Mouse (Mus musculus): ENCODE results near the gene Slc43a2.
"Not testable (repeated sequence)": the region's sequence is repeated elsewhere in the genome, so short reads cannot be mapped to it uniquely, and the experiment has no call there.

Gene Slc43a2

DNA sequence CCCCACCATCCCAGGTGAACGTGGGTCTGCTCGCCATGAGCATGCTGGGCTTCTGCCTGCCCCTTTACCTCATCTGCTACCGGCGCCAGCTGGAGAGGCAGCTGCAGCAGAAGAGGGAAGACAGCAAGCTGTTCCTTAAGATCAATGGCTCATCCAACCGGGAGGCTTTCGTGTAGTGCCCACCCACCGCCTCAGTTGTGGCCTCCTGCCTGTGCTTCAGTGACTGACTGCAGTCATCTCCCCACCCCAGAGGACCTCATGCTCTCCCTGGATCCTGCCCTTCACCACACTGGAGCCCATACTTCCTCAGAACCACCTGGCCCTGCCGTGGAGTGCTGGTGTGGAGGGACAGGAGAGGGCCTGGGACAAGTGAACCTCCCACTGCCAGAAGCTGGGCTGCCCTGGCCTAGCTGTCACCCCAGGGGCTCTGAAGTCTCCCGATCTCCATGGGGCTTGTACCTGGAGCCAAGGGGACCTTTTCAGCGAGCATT, 40.9 kb downstream of the Slc43a2 start:
- DNase-seq (ENCODE audit: low spot score): no peak

DNA sequence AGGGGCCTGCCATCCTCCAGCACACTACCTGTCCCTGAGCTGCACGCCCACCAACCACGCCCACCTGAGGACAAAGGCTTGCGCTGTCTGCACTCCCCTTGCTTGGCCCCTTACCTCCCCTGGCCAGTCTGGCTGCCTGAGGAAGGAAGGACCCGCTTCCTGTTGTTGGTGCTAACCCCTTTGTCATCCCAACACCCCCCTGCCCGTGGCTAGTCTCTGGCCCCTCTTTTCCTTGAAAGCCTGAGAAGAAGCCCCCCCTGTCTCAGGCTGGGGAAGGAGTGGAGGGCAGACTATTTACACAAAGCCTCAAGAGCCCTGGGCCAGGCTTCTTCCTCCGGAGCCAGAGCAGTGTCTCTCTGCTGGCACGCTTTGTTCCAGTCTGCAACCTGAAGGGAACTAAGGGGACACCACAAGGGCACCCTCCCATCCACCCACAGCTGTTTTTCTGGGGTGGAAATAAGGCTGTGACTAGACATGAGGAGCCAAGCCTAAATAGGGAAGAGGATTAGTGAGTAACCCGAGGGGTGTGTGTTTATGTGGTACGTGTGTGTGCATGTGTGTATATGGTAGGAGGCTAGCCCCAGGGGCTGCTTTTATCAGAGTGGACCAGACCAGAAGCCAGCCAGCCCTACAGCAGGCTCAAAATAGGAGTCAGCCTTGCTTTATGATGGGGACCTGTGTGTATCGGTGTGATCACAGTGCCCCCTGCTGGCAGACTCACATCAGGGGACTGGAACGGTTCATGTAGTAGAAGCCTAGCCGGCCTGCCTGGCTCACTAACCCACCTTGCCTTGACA, 41.6 kb downstream of the Slc43a2 start:
- peak; percentile 90 for DNase-seq (ENCODE audit: low spot score)

DNA sequence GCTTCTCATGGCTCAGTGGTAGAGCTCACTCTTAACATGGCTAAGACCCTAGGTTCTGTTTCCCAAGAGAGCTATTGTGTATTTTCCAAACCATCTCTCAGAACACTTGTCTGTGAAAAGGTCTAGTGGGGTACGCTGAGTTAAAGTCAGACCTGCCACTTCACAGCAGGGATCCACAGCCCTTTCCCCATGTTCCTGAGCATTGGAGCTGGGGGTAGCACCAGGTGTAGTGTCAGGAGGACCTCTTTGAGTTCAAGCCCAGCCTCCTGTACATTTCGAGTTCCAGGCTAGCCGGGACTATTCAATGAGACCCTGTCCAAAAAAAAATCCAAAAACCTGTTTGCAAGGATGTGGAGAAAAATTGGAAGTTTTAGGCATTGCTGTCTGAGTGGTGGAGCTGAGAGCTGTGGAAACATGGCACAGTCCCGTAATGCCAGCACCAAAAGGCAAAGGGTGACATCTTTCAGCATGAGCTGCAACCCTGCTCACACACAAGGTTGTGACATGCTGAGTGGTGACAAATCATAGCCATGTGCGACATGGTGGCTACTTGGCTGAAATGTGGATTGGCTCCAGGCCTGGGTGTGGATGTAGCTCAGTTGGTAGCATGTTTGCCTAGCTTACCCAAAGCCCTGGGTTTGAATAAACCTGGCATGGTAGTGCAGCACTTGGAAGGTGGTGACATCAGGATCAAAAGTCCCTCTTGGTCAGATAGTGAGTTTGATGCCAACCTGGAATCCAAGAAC, 43.1 kb downstream of the Slc43a2 start:
- DNase-seq (ENCODE audit: low spot score): no peak

DNA sequence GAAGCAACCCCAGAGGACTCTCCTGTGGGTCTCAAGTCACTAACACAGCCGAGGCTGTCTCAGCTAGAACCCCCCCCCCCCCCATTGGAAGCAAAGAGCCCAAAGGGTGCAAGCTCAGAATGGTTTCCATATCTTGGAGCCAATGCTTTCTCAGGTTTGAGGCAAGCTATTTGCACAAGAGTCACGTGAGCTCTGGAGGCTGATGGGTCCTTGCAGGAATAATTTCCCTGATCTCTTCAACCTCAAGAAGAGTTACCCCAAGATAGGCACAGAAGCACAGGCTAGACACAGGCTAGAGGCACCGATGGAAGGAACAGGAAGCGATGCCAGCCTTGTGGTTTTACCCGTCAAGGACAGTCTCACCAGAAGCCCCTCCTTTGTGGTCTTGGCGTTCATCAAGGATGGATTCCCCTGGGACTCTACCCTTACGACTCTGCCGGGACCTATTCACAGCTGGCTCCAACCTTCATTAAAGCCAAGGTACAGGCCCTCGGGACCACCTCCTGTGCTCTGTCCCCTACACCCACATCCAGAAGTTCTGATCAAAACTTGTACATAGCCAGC, 44.1 kb downstream of the Slc43a2 start:
- DNase-seq (ENCODE audit: low spot score): no peak

DNA sequence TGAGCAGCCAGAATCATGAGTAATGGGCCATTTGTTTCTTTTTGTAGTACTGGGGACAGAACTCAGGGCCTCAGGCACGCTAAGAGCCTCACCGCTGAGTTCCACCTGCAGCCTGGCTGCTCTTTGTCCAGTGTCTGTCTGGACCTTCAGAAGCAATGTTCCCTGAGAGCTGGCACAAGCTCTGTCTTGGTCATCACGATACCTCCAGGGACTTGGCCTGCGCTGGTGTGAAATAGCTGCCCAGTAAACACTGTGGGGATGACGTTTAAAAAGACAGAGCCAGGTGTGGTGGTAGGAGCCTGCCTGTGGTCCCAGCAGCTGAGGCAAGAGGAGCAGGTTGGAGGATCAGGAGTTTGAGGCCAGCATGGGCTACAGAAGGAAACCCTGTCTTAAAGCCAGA, 47.1 kb downstream of the Slc43a2 start:
- DNase-seq (ENCODE audit: low spot score): no peak

DNA sequence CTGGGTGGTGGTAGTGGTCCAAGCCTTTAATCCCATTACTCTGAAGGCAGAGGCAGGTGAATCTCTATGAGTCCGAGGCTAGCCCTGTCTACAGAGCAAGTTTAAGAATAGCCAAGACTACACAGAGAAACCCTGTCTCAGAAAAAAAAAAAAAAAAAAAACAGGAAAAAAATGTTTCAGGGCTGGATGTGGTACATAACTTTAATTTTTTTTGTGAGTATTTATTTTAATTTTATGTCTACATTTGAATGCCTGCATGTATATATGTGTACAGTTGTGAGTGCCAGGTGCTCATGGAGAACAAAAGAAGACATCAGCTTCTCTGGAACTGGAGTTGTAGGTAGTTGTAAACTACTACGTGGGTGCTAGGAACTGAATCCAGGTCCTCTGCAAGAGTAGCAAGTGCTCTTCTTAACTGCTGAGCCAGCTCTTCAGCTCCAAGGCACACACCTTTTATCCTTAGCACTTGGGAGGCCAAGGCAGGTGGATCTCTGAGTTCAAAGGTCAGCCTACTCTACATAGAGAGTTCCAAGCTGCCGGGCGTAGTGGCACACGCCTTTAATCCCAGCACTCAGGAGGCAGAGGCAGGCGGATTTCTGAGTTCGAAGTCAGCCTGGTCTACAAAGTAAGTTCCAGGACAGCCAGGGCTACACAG, 50.1 kb downstream of the Slc43a2 start:
- no peak for DNase-seq (ENCODE audit: low spot score)

DNA sequence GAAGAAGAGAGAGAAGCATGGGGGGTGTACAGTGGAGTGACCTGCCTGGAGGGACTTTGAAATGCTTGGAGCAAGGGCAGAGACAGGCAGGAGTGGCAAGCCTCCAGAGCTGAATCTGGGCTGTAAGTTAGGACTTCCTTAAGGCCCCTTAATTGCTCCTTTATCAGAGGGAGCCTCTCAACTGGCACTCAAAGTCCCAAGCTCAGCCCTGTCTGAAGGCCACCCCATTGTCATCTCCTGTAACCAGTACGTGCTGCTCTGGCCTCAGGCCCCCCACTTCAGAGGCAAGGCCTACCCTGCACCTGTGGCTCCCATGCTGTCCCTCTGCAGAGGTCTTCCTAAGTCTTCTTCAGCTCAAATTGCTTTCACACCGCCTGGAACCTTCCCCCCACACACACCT, 52.0 kb downstream of the Slc43a2 start:
- DNase-seq (ENCODE audit: low spot score): no peak

DNA sequence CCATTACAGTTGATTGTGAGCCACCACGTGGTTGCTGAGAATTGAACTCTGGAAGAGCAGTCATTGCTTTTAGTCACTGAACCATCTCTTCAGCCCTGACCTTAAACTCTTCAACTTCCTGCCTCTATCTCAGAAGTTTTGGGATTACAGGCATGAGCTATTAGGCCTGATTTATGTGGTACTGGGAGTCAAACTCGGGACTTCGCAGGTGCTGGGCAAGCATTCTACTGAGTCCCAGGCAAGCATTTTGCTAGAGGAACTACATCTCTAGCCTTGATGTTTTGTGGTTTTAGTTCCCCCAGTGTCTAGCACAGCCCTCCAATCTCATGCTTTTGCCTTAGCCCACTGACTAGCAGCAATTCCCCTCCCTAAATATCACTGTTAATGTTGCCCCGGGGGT, 53.6 kb downstream of the Slc43a2 start:
- no peak for DNase-seq (ENCODE audit: low spot score)

DNA sequence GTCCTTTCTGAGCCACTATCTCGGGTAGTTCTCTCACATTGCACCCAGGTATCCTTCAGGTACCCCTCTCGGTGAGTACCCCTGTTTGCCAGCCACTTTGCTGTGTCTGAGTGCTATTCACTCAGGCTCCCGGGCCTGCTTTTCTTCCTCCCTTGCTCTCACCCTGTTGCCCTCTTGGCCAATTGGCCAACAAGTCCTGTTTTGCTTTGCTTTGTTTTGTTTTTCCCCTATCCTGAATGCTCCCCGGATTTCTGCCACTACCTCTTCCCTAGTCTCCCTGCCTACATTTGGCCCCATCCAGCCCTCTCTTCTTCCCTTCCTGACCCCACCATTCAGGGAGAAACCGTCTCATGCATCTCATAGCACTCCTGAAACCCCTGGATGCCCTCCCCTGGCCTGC, 54.5 kb downstream of the Slc43a2 start:
- DNase-seq (ENCODE audit: low spot score): no peak

DNA sequence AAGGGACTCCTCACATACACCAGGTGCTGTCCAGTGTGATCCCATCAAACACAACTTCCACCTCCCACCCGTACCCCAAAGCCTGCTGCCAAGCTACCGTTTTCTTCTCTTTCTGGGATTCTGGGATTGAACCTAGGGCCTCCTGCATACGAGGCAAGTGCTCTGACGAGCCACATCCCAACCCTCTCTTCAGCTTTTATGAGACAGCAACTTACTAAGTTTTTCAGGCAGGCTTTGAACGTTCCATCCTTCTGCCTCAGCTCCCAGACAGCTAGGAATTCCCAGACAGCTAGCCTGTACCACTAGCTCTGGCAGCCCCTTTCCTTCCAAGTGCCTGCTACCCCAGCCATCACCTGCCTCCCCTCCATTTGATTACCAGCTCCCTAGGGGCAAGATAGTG, 55.5 kb downstream of the Slc43a2 start:
- DNase-seq (ENCODE audit: low spot score): no peak

DNA sequence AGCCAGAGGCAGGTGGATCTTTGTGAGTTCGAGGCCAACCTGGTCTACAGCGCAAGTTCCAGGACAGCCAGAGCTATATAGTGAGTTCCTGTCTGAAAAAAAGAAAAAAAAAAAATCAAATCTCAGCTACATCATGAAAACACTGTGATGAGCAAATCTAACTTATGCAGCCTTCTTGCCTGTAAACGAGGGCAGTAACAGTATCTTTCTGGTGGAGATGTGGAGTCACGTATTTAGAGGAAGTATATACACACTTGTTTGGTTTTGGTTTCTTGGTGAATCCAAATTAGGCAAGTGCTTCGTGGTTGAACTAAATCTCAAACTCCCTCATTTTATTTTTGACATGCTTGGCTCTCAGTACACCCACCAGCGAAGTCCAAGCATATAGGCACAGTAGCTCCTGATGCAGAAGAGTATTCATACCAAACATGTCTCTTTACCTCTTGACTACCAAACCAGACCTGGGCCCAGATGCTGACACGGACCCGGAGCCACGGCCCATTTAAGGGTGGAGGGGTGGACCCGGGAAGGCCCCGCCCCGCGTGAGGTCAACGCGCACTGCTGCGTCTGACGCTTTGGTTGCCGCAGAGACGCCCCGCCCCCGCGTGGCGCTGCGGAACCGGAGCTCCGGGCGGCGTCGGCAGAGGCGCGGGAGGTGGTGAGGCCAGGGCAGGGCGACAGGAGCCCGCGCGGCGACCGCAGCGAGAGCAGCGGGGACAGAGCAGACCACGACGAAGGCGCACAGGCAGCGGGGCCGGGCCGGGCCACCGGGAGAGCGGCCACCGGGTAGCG, 56.2 kb downstream of the Slc43a2 start, which contains the start of gene Pitpna:
TSS of gene Pitpna (plus strand) at position 605 of the 792 bp plus-strand sequence.
- peak; percentile 94 for DNase-seq (ENCODE audit: low spot score)

DNA sequence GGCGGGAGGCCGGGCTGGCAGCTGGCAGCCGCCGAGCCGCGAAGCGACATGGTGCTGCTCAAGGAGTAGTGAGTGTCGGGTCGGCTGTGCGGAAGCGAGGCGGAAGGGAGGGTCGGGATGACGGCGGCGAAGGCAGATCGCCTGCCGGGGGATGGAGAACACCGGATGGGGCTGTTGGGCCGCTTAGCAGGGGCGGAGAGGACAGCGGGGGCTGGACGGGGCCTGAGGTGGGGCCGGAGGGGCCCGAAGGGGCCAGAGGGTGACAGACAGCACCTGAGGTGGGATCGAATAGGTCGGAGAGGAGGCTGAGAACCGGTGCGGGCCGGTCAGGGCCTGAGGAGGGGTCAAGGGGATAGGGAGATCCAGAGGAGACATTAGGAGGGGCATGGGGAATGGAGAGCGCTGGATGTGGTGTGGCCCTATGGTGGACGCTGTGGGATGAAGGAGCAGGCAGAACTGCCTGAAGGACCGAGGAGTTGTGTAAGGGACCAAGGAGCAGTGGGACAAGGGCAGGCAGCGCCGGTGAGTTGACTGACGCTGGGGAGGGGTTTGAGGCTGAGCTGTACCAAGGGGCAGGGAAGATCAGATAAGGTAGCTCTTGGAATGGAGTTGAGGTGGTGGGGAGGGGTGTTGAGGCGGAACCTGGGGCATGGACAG, 56.9 kb downstream of the Slc43a2 start:
- DNase-seq (ENCODE audit: low spot score): no peak

DNA sequence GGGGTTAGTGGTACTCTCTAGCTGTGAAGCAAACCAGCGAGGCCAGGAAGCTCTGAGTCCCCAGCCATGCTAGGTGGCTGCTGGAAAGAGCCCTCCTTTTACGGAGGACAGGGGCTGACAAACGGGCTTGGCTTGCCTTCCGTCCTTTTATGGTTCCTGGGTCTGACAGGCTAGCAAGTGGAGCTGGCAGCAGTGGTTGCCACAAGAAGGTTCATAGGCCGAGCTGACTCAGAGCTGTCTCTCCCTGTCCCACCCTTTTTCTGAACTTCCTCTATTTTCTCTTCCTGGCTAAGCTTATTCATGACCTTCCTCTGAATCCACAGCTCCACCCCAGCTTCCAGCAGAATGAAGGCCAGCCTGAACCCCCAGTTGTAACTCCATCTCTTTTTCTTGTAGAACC, 61.1 kb downstream of the Slc43a2 start:
- no peak for DNase-seq (ENCODE audit: low spot score)

DNA sequence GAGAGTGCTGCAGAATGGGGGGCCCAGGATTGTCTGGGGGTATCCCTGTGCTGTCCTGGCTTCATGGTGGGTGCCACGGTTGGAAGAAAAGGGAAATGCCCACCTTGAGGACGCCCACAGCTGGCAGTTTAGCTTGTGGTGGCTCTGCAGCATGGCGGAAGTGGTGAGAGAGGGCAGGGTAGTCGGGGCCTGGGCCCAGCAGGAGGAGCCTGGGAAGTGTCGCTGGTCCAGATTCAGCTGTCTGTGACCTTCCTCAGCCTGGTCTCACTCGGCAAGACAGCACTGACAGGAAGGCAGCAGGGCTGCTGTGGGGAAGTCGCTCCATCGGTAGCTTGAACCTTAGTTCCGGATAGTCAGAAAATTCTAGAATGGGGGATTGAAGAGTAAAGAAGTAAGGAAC, 62.9 kb downstream of the Slc43a2 start:
- no peak for DNase-seq (ENCODE audit: low spot score)

DNA sequence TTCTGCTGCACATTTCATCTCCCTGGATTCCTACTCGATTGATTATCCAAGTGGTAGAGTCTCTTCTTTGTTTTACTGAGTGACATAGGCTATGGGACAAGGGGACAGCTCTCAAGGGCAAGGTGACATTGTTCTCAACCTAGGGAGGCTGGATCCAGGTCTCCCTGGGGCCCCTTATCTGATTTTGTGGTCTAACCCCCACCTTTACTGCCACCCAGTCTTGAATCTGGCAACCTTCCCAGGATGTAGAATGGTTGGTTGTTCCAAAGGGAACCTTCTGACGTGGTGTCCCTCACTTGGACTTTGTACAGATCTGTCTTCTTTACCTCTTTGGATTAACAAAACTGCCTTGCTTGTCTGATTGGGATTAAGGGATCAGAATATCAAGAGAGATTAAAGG, 63.9 kb downstream of the Slc43a2 start:
- DNase-seq (ENCODE audit: low spot score): no peak

DNA sequence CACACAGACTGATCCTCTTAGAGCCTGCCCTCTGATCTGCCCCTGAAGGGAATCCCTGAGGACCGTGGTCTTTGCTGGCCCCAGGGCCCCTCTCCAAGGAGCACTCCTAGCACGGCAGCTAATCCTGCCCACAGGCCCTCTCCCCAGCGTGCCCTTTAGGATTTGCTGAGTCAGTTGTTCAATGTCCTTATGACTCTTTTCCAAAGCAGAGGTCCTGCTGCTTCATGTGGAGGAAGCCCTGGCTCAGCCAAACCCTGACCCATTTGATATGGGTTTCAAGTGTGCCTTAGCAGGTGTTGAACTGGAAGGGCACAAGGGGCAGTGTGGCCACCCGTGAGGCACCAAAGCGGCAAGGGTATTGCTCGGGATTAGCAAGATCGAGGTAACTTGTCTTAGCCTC, 64.3 kb downstream of the Slc43a2 start:
- DNase-seq (ENCODE audit: low spot score): no peak

DNA sequence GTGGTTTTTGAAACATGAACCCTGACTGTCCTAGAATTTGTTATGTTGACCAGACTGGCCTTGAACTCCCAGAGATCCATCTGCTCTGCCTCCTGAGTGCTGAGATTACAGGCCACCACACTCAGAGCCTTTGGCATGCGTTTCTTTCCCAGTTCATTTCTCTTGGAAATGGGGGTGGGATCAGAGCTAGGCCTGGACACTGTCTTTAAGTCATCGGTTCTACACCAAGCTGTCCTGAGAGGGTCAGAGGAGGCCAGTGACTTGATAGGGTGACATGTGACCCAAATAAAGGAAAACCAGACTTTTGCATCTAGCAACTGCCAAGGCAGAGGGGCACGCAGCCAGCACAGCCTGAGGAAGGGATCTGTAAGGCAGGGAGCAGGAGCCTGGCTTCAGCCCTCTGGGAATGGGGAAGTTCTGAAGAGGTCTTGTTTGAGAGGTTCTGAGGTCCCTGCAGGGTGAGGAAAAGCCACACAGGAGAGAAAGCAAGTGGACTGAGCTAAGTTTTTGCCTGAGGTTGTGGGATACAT, 65.3 kb downstream of the Slc43a2 start:
- DNase-seq (ENCODE audit: low spot score): peak; percentile 33

DNA sequence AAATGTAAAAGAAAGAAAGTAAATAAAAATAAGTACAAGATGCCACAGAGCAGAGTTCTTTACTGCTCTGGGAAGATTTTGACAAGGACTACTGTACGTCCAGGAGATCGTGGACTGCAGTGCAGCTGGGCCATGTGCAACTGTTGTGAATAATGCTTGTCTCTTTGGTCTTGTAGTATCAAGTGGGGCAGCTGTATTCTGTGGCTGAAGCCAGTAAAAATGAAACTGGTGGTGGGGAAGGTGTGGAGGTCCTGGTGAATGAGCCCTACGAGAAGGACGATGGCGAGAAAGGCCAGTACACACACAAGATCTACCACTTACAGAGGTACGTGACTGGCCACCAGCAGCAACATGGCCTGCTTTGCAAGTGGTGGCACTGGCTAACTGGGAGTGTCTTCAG, 66.5 kb downstream of the Slc43a2 start:
- no peak for DNase-seq (ENCODE audit: low spot score)

DNA sequence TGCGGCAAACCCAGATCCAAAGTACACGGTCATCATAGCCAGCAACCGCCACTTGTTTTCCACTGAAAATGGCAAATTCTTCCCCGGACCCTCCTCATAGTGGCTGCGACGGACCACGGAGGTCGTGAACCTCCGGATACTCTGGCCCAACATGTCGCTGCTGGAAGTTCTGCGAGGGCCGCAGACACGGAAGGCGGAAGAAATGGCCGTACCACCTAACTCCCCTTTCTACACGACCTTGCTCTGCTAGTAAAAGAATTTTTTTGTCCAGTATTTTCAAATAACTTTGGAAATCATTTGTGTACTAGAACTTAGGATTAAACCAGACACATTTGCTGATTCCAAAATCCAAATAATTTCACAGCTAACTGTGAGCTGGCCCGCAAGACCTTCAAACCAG, 68.3 kb downstream of the Slc43a2 start:
- not testable (repeated sequence) for DNase-seq (ENCODE audit: low spot score)

DNA sequence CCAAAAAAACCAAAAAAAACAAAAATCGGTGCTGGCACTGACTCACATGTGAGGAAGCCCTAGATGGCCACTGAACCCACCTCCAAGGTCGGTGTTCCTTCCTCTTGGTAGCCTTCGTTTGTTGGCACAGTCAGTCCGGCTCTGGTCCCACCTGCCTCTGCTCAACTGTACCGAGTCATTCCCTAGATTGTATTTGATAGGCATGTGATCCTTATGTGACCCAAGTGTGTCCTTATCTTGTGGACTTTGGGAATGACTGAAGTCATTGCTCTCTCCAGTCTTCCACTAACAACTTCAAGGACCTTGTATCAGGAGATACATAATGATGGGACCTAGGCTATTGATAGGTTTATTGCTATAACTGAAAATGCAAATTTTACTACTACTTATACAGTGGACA, 73.3 kb downstream of the Slc43a2 start:
- no peak for DNase-seq (ENCODE audit: low spot score)

DNA sequence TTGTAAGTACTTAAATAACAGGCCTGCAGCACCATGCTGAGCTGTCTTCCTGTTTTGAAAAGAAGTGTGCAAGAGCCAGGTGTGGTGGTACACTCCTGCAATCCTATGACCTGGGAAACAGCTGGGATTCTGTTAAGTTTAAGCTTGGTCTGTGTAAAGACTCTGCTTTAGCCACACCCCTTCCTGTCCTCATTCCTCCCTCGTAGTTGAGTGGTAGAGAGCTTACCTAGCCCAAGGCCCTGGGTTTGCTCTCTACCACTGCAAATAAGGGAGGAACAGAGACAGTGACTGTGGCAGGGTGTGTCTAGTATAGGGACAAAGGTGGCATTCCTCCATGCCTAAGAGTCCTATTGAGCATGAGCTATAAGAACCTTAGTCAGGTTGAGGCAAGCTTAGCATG, 73.8 kb downstream of the Slc43a2 start:
- no peak for DNase-seq (ENCODE audit: low spot score)
